ENCODE assay signal across 20 mouse cellular contexts in the genomic region with DNA sequence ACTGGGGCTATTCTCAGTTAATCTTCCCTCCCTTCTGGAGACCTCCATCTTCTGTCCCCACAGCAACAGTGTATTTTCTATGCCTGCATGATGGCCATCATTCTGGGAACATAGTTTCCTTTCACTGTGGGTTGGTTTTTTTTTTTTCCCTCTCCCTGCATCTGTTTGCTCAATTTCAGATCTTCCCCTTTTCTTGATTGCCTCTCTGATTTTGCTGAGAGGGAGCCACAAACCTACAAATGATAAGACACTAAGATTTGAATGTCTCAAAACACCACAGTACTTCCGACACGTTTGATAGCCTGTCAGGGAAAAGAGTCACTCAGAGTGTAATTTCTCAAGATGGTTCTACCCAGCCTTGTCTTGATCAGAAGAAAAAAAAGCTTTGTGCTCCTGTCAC.
DNase-seq lines count a peak whose midpoint lies in the region; ATAC-seq lines count a peak whose summit lies in the region.
"Had no signal": no experiment of that assay in that cellular context is flagged by ENCODE, and none has a peak within 500 bp of the region (broad histone marks: within the 10 kb centered on the region; RNA-seq: fewer than 3 reads in every experiment).

No protein-coding gene starts in this region.

- intact Hi-C loops in heart, postnatal 36 days (cut with DNase I) = no loop called here

- WGBS in midbrain, embryonic 10.5 days = 65% methylated on average over 2 of the region's 2 CpGs
- 67% methylated on average over 2 of the region's 2 CpGs for whole genome bisulfite sequencing in midbrain, embryonic 16.5 days
- WGBS in hindbrain, embryonic 14.5 days = 70% methylated on average over 2 of the region's 2 CpGs
- 26% methylated on average over 2 of the region's 2 CpGs for WGBS in liver, embryonic 15.5 days (ENCODE audit: insufficient replicate concordance)

- no peak overlapping the region for H3K4me3 ChIP-seq in midbrain, embryonic 10.5 days
- no peak overlapping the region for H3K4me3 ChIP-seq in midbrain, embryonic 16.5 days (ENCODE audit: low read depth, low read length)
- H3K4me3 ChIP-seq in hindbrain, embryonic 14.5 days (replicated peaks; ENCODE audit: low read length) = no peak overlapping the region
- H3K4me3 ChIP-seq in liver, embryonic 15.5 days (replicated peaks) = 0 out of 2 replicates have a peak overlapping the region, but pooled peaks have one; percentile 7
- H3K4me3 ChIP-seq: embryonic facial prominence, embryonic 12.5 days; forebrain, embryonic 13.5 days; heart, adult 2 months; intestine, embryonic 15.5 days; kidney, embryonic 15.5 days had no signal

- no peak for DNase-seq in midbrain, embryonic 10.5 days (ENCODE audit: low spot score)
- no peak for DNase-seq in hindbrain, embryonic 14.5 days (ENCODE audit: low spot score)
- DNase-seq in heart, postnatal 36 days = no peak
- no peak for DNase-seq in right cerebral cortex, postnatal 14 days
- DNase-seq in cerebellum, adult 18-20 months = no peak
- DNase-seq: adrenal gland, postnatal 10 days; cerebellum, adult 9-11 months; gastrocnemius, postnatal 14 days; heart, adult 2 months; heart, postnatal 4 days; right cerebral cortex, postnatal 25 days; thymus, adult 18-20 months had no signal

- H3K9me3 ChIP-seq in midbrain, embryonic 10.5 days (replicated peaks) = no peaks in the 10 kb centered on the region
- H3K9me3 ChIP-seq in midbrain, embryonic 16.5 days (replicated peaks; ENCODE audit: control insufficient read depth, low read length, poor library complexity, severe bottlenecking) = no peaks in the 10 kb centered on the region
- H3K9me3 ChIP-seq in hindbrain, embryonic 14.5 days (ENCODE audit: control insufficient read depth, low read length) = no peaks in the 10 kb centered on the region
- no peaks in the 10 kb centered on the region for H3K9me3 ChIP-seq in liver, embryonic 15.5 days (replicated peaks)
- H3K9me3 ChIP-seq: embryonic facial prominence, embryonic 12.5 days; forebrain, embryonic 13.5 days; intestine, embryonic 15.5 days; kidney, embryonic 15.5 days had no signal

- H3K4me2 ChIP-seq in midbrain, embryonic 16.5 days (ENCODE audit: low read length) = no peak overlapping the region
- H3K4me2 ChIP-seq in hindbrain, embryonic 14.5 days (replicated peaks) = peak overlapping the region; percentile 29
- H3K4me2 ChIP-seq in liver, embryonic 15.5 days = peak overlapping the region; percentile 38
- H3K4me2 ChIP-seq: embryonic facial prominence, embryonic 12.5 days had no signal

- ATAC-seq in midbrain, embryonic 16.5 days = no peak
- ATAC-seq in hindbrain, embryonic 14.5 days (ENCODE audit: low FRiP score) = no peak
- ATAC-seq in liver, embryonic 15.5 days (ENCODE audit: insufficient read depth) = no peak
- ATAC-seq: forebrain, embryonic 13.5 days; intestine, embryonic 15.5 days; lung, postnatal 0 days; Patski had no signal

- H3K27me3 ChIP-seq in midbrain, embryonic 10.5 days (ENCODE audit: low read depth, poor library complexity, severe bottlenecking) = no peaks in the 10 kb centered on the region
- no peaks in the 10 kb centered on the region for H3K27me3 ChIP-seq in midbrain, embryonic 16.5 days (ENCODE audit: control insufficient read depth, insufficient read depth, low read depth, low read length)
- H3K27me3 ChIP-seq in hindbrain, embryonic 14.5 days (ENCODE audit: control insufficient read depth, insufficient read depth, low read length) = no peaks in the 10 kb centered on the region
- H3K27me3 ChIP-seq in liver, embryonic 15.5 days = no peaks in the 10 kb centered on the region
- H3K27me3 ChIP-seq: embryonic facial prominence, embryonic 12.5 days; forebrain, embryonic 13.5 days; intestine, embryonic 15.5 days; kidney, embryonic 15.5 days; Patski had no signal

- H3K9ac ChIP-seq in midbrain, embryonic 16.5 days (ENCODE audit: low read depth, low read length) = no peak overlapping the region
- peak overlapping the region; percentile 36; the same call in 1 of the 2 replicates for H3K9ac ChIP-seq in hindbrain, embryonic 14.5 days
- H3K9ac ChIP-seq in liver, embryonic 15.5 days = 0 out of 2 replicates have a peak overlapping the region, but pooled peaks have one; percentile 28
- H3K9ac ChIP-seq: embryonic facial prominence, embryonic 12.5 days; forebrain, embryonic 13.5 days; intestine, embryonic 15.5 days; kidney, embryonic 15.5 days had no signal

- H3K36me3 ChIP-seq in midbrain, embryonic 10.5 days = no peaks in the 10 kb centered on the region
- no peaks in the 10 kb centered on the region for H3K36me3 ChIP-seq in midbrain, embryonic 16.5 days (ENCODE audit: control insufficient read depth, insufficient read depth, low read length)
- H3K36me3 ChIP-seq in hindbrain, embryonic 14.5 days (replicated peaks; ENCODE audit: control insufficient read depth, insufficient read depth) = no peaks in the 10 kb centered on the region
- H3K36me3 ChIP-seq in liver, embryonic 15.5 days (replicated peaks) = no peaks in the 10 kb centered on the region
- H3K36me3 ChIP-seq: embryonic facial prominence, embryonic 12.5 days; intestine, embryonic 15.5 days; kidney, embryonic 15.5 days had no signal

- peak overlapping the region; percentile 63; the same call in 1 of the 2 replicates for H3K27ac ChIP-seq in midbrain, embryonic 10.5 days (replicated peaks)
- H3K27ac ChIP-seq in midbrain, embryonic 16.5 days (ENCODE audit: low read length) = no peak overlapping the region
- peak overlapping the region; percentile 70; the same call in 1 of the 2 replicates for H3K27ac ChIP-seq in hindbrain, embryonic 14.5 days
- peak overlapping the region; percentile 53 for H3K27ac ChIP-seq in liver, embryonic 15.5 days (replicated peaks)
- H3K27ac ChIP-seq: embryonic facial prominence, embryonic 12.5 days; forebrain, embryonic 13.5 days; heart, adult 2 months; intestine, embryonic 15.5 days; kidney, embryonic 15.5 days had no signal

- peaks cover 24% of the 10 kb centered on the region for H3K4me1 ChIP-seq in midbrain, embryonic 10.5 days
- H3K4me1 ChIP-seq in midbrain, embryonic 16.5 days (ENCODE audit: control insufficient read depth, insufficient read depth, low read length) = peaks cover 3% of the 10 kb centered on the region
- H3K4me1 ChIP-seq in hindbrain, embryonic 14.5 days (replicated peaks; ENCODE audit: control insufficient read depth, insufficient read depth, low read length) = peaks cover 2% of the 10 kb centered on the region; the same call in 1 of the 2 replicates
- peaks cover 70% of the 10 kb centered on the region for H3K4me1 ChIP-seq in liver, embryonic 15.5 days (replicated peaks)
- H3K4me1 ChIP-seq: intestine, embryonic 15.5 days had no signal
